Mouse (Mus musculus) forebrain, embryonic 12.5 days (tissue): ENCODE data around the gene H2-Eb2. TPM values are rescaled to one million over a fixed set of nuclear protein-coding genes. Genes with fewer than 3 reads are reported as not detected.
A peak's percentile ranks its signal among the peaks of the same experiment; 100 is the strongest.

Experiments
- ATAC-seq: fragments of 200-750 bp; cut with Nextera tagmentation; 2 replicates; pipeline ENCODE4 v1.8.0; 2017; ENCODE audit warnings: moderate TSS enrichment; ENCODE audit not compliant: low FRiP score
- H3K27ac ChIP-seq: fragments of 300-500 bp; sonication (generic); 2 replicates; pipeline ENCODE4 v1.5.1; 2016; ENCODE audit warnings: mild to moderate bottlenecking
- H3K27me3 ChIP-seq: fragments of 300-500 bp; sonication (generic); 2 replicates; pipeline ENCODE4 v1.6.1; 2016; ENCODE audit warnings: mild to moderate bottlenecking
- H3K36me3 ChIP-seq: fragments of 300-500 bp; sonication (generic); replicated peaks from 2 replicates; pipeline ENCODE4 v1.6.1; 2016; ENCODE audit warnings: mild to moderate bottlenecking
- H3K4me1 ChIP-seq: fragments of 300-500 bp; sonication (generic); 2 replicates; pipeline ENCODE4 v1.6.1; 2016
- H3K4me2 ChIP-seq: fragments of 300-500 bp; sonication (generic); 2 replicates; pipeline ENCODE4 v1.6.1; 2016; ENCODE audit warnings: mild to moderate bottlenecking, moderate library complexity
- H3K4me3 ChIP-seq: fragments of 300-500 bp; sonication (generic); replicated peaks from 2 replicates; pipeline ENCODE4 v1.5.1; 2016; ENCODE audit warnings: mild to moderate bottlenecking
- H3K9ac ChIP-seq: fragments of 300-500 bp; sonication (generic); 2 replicates; pipeline ENCODE4 v1.6.1; 2016; ENCODE audit warnings: mild to moderate bottlenecking
- H3K9me3 ChIP-seq: fragments of 300-500 bp; sonication (generic); 2 replicates; pipeline ENCODE4 v1.6.1; 2016
- WGBS: fragments of 180-500 bp; shearing (Covaris S2); methylation state at CpG from one replicate; pipeline ENCODE4 v1.1.7; 2016; 5-methylcytosine and 5-hydroxymethylcytosine counted together
- polyA plus RNA-seq: library from polyadenylated mRNA; unstranded; fragments of >200 nt; fragmentation: Nextera tagmentation; extraction: Ambion mirVana; gene quantifications from 2 replicates; pipeline ENCODE4 v1.2.1, GENCODE M21; 2016

Gene H2-Eb2
- polyA plus RNA-seq, 1 experiment from 2014 or later = not detected

GRCm38 (mm10) chr17:34295307-34295706 lies 30.2 kb upstream of the H2-Eb2 start:
- Histone ChIP-seq H3K4me2 (no peak overlapping the region), H3K9ac (no peak overlapping the region), H3K27ac (no peak overlapping the region), H3K36me3 (no peaks in the 10 kb centered on the region), H3K4me3 (no peak overlapping the region), H3K4me1 (peaks cover 8% of the 10 kb centered on the region), H3K9me3 (no peaks in the 10 kb centered on the region), H3K27me3 (0 out of 2 replicates have a peak, but pooled peaks cover 4% of the 10 kb centered on the region)
- ATAC-seq = no peak

GRCm38 (mm10) chr17:34295891-34296794 lies 29.3 kb upstream of the H2-Eb2 start:
- no peaks in the 10 kb centered on the region for H3K36me3 ChIP-seq
- 0 out of 2 replicates have a peak, but pooled peaks cover 4% of the 10 kb centered on the region for H3K27me3 ChIP-seq
- no peak overlapping the region for H3K27ac ChIP-seq
- no peak overlapping the region for H3K9ac ChIP-seq
- no peaks in the 10 kb centered on the region for H3K9me3 ChIP-seq
- peak overlapping the region; percentile 33 for H3K4me3 ChIP-seq
- 24% methylated on average over 23 of the region's 23 CpGs for WGBS
- H3K4me2 ChIP-seq = peak overlapping the region; percentile 48
- peak; percentile 79 for ATAC-seq
- peaks cover 8% of the 10 kb centered on the region for H3K4me1 ChIP-seq

- 49% methylated on average over 3 of the region's 3 CpGs for WGBS
- no peaks in the 10 kb centered on the region for H3K36me3 ChIP-seq
- H3K9ac ChIP-seq = no peak overlapping the region
- H3K9me3 ChIP-seq = no peaks in the 10 kb centered on the region
- no peak overlapping the region for H3K4me3 ChIP-seq
- H3K4me1 ChIP-seq = peaks cover 8% of the 10 kb centered on the region
- H3K4me2 ChIP-seq = no peak overlapping the region
- 0 out of 2 replicates have a peak, but pooled peaks cover 4% of the 10 kb centered on the region for H3K27me3 ChIP-seq
- H3K27ac ChIP-seq = no peak overlapping the region
- no peak for ATAC-seq
Measured at GRCm38 (mm10) chr17:34299356-34299755, 26.1 kb upstream of the H2-Eb2 start.

- Histone ChIP-seq H3K27ac (no peak overlapping the region), H3K9me3 (no peaks in the 10 kb centered on the region), H3K36me3 (no peaks in the 10 kb centered on the region), H3K9ac (no peak overlapping the region), H3K4me3 (no peak overlapping the region), H3K4me1 (peaks cover 8% of the 10 kb centered on the region), H3K4me2 (no peak overlapping the region), H3K27me3 (0 out of 2 replicates have a peak, but pooled peaks cover 4% of the 10 kb centered on the region)
- WGBS = 90% methylated on average over 8 of the region's 8 CpGs
- no peak for ATAC-seq
Measured at GRCm38 (mm10) chr17:34300071-34300470, 25.4 kb upstream of the H2-Eb2 start.

GRCm38 (mm10) chr17:34300691-34301566 lies 24.5 kb upstream of the H2-Eb2 start:
- Histone ChIP-seq H3K4me1 (peaks cover 5% of the 10 kb centered on the region), H3K4me3 (no peak overlapping the region), H3K27me3 (0 out of 2 replicates have a peak, but pooled peaks cover 4% of the 10 kb centered on the region), H3K4me2 (no peak overlapping the region), H3K9me3 (no peaks in the 10 kb centered on the region), H3K36me3 (no peaks in the 10 kb centered on the region), H3K9ac (no peak overlapping the region), H3K27ac (no peak overlapping the region)
- WGBS = 82% methylated on average over 23 of the region's 23 CpGs
- ATAC-seq = no peak

- Histone ChIP-seq H3K27ac (no peak overlapping the region), H3K4me3 (no peak overlapping the region), H3K4me1 (peaks cover 5% of the 10 kb centered on the region), H3K4me2 (no peak overlapping the region), H3K9ac (no peak overlapping the region), H3K36me3 (no peaks in the 10 kb centered on the region), H3K27me3 (peaks cover 7% of the 10 kb centered on the region; the same call in 1 of the 2 replicates), H3K9me3 (no peaks in the 10 kb centered on the region)
- 87% methylated on average over 4 of the region's 4 CpGs for WGBS
- ATAC-seq = no peak
Measured at GRCm38 (mm10) chr17:34301670-34302190, 23.7 kb upstream of the H2-Eb2 start.

- H3K4me3 ChIP-seq = no peak overlapping the region
- no peak overlapping the region for H3K9ac ChIP-seq
- no peak overlapping the region for H3K27ac ChIP-seq
- H3K4me1 ChIP-seq = no peaks in the 10 kb centered on the region
- no peaks in the 10 kb centered on the region for H3K36me3 ChIP-seq
- peaks cover 14% of the 10 kb centered on the region; the same call in 1 of the 2 replicates for H3K27me3 ChIP-seq
- 84% methylated on average over 2 of the region's 2 CpGs for WGBS
- no peak overlapping the region for H3K4me2 ChIP-seq
- no peak for ATAC-seq
- no peaks in the 10 kb centered on the region for H3K9me3 ChIP-seq
Measured at GRCm38 (mm10) chr17:34303789-34304188, 21.7 kb upstream of the H2-Eb2 start.

GRCm38 (mm10) chr17:34304751-34305150 lies 20.7 kb upstream of the H2-Eb2 start:
- Histone ChIP-seq H3K9ac (no peak overlapping the region), H3K4me3 (no peak overlapping the region), H3K9me3 (no peaks in the 10 kb centered on the region), H3K27me3 (peaks cover 14% of the 10 kb centered on the region; the same call in 1 of the 2 replicates), H3K27ac (no peak overlapping the region), H3K4me1 (no peaks in the 10 kb centered on the region; the same call in 1 of the 2 replicates), H3K36me3 (no peaks in the 10 kb centered on the region), H3K4me2 (no peak overlapping the region)
- no peak for ATAC-seq
- 37% methylated on average over 4 of the region's 4 CpGs for WGBS

GRCm38 (mm10) chr17:34305380-34306030 lies 20.0 kb upstream of the H2-Eb2 start, which contains the start of gene H2-Eb1:
H2-Eb1 (plus strand) TSS chr17:34305867.
- no peak within 1 kb of the TSS for H3K4me3 ChIP-seq
- H3K4me1 ChIP-seq = peaks cover 3% of the 10 kb centered on the region
- H3K9me3 ChIP-seq = no peaks in the 10 kb centered on the region
- no peaks in the 10 kb centered on the region for H3K36me3 ChIP-seq
- peak; percentile 84 for ATAC-seq
- H3K27me3 ChIP-seq = peaks cover 14% of the 10 kb centered on the region; the same call in 1 of the 2 replicates
- no peak within 1 kb of the TSS for H3K4me2 ChIP-seq
- no peak within 1 kb of the TSS for H3K27ac ChIP-seq
- H3K9ac ChIP-seq = no peak within 1 kb of the TSS

- peaks cover 14% of the 10 kb centered on the region; the same call in 1 of the 2 replicates for H3K27me3 ChIP-seq
- no peaks in the 10 kb centered on the region for H3K9me3 ChIP-seq
- H3K4me2 ChIP-seq = no peak overlapping the region
- no peak for ATAC-seq
- H3K27ac ChIP-seq = no peak overlapping the region
- H3K9ac ChIP-seq = no peak overlapping the region
- 89% methylated on average over 2 of the region's 2 CpGs for WGBS
- H3K4me1 ChIP-seq = peaks cover 3% of the 10 kb centered on the region
- no peak overlapping the region for H3K4me3 ChIP-seq
- no peaks in the 10 kb centered on the region for H3K36me3 ChIP-seq
Measured at GRCm38 (mm10) chr17:34306407-34306806, 19.1 kb upstream of the H2-Eb2 start.

- no peak for ATAC-seq
- Histone ChIP-seq H3K27me3 (peaks cover 14% of the 10 kb centered on the region; the same call in 1 of the 2 replicates), H3K4me1 (peaks cover 3% of the 10 kb centered on the region), H3K4me2 (no peak overlapping the region), H3K9me3 (no peaks in the 10 kb centered on the region), H3K27ac (no peak overlapping the region), H3K9ac (no peak overlapping the region), H3K36me3 (no peaks in the 10 kb centered on the region), H3K4me3 (no peak overlapping the region)
Measured at GRCm38 (mm10) chr17:34307216-34307615, 18.2 kb upstream of the H2-Eb2 start.
